Mouse (Mus musculus) liver, embryonic 11.5 days (tissue): ENCODE measurements around the gene Tox4. TPM values are rescaled to one million over a fixed set of nuclear protein-coding genes. Genes with fewer than 3 reads are reported as not detected.
"Not testable (repeated sequence)": the region's sequence is repeated elsewhere in the genome, so short reads cannot be mapped to it uniquely, and the experiment has no call there.

ENCODE experiments used
- ATAC-seq: fragments of 200-750 bp; cut with Nextera tagmentation; replicated peaks from 2 replicates; pipeline ENCODE4 v1.8.0; 2017; ENCODE audit warnings: moderate number of reproducible peaks, mild to moderate bottlenecking, moderate TSS enrichment, moderate library complexity; ENCODE audit not compliant: low FRiP score
- DNase-seq: peaks from one replicate; pipeline ENCODE4 v3.0.0-alpha.2; 2017; ENCODE audit warnings: low spot score
- H3K27ac ChIP-seq: fragments of 300-500 bp; sonication (generic); 2 replicates; pipeline ENCODE4 v1.5.1; 2014; ENCODE audit warnings: mild to moderate bottlenecking, low read depth, low read length, control low read depth
- H3K27me3 ChIP-seq: fragments of 300-500 bp; sonication (generic); replicated peaks from 2 replicates; pipeline ENCODE4 v1.6.1; 2014; ENCODE audit warnings: low read length, mixed read lengths; ENCODE audit not compliant: control insufficient read depth, insufficient read depth
- H3K36me3 ChIP-seq: fragments of 300-500 bp; sonication (generic); 2 replicates; pipeline ENCODE4 v1.6.1; 2014; ENCODE audit warnings: mild to moderate bottlenecking, low read length, moderate library complexity, mixed read lengths; ENCODE audit not compliant: control insufficient read depth, insufficient read depth
- H3K4me1 ChIP-seq: fragments of 300-500 bp; sonication (generic); replicated peaks from 2 replicates; pipeline ENCODE4 v1.6.1; 2014; ENCODE audit warnings: low read length, mixed read lengths; ENCODE audit not compliant: control insufficient read depth, insufficient read depth
- H3K4me2 ChIP-seq: fragments of 300-500 bp; sonication (generic); 2 replicates; pipeline ENCODE4 v1.6.1; 2014; ENCODE audit warnings: mild to moderate bottlenecking, control low read depth, moderate library complexity
- H3K4me3 ChIP-seq: fragments of 300-500 bp; sonication (generic); 2 replicates; pipeline ENCODE4 v1.5.1; 2014; ENCODE audit warnings: low read depth, low read length, control low read depth
- H3K9ac ChIP-seq: fragments of 300-500 bp; sonication (generic); 2 replicates; pipeline ENCODE4 v1.6.1; 2014; ENCODE audit warnings: low read depth, low read length, control low read depth
- H3K9me3 ChIP-seq: fragments of 300-500 bp; sonication (generic); 2 replicates; pipeline ENCODE4 v1.6.1; 2016; ENCODE audit warnings: low read length, inconsistent platforms, mixed read lengths; ENCODE audit not compliant: control insufficient read depth
- WGBS: fragments of 180-500 bp; shearing (Covaris S2); extraction: QIAGEN DNeasy Blood & Tissue Kit; methylation state at CpG from one replicate; pipeline ENCODE4 v1.1.7; 2014; 5-methylcytosine and 5-hydroxymethylcytosine counted together
- polyA plus RNA-seq: library from polyadenylated mRNA; unstranded; fragments of >200 nt; fragmentation: Nextera tagmentation; extraction: Ambion mirVana; gene quantifications from 2 replicates; pipeline ENCODE4 v1.2.1, GENCODE M21; 2014

The Tox4 gene
- polyA plus RNA-seq, 1 experiment from 2014 or later = 35.7 TPM

- H3K4me2 ChIP-seq = peak within 1 kb of the TSS; percentile 71
- H3K4me3 ChIP-seq = peak within 1 kb of the TSS; percentile 81
- H3K27me3 ChIP-seq = no peaks in the 10 kb centered on the region
- DNase-seq = peak; percentile 88
- peak within 1 kb of the TSS; percentile 86 for H3K9ac ChIP-seq
- peak within 1 kb of the TSS; percentile 94 for H3K27ac ChIP-seq
- no peaks in the 10 kb centered on the region for H3K9me3 ChIP-seq
- peaks cover 9% of the 10 kb centered on the region for H3K4me1 ChIP-seq
- WGBS = under 1% methylated on average over 46 of the region's 46 CpGs
- peak; percentile 91 for ATAC-seq
- H3K36me3 ChIP-seq = peaks cover 8% of the 10 kb centered on the region
Measured at GRCm38 (mm10) chr14:52304644-52305271, 25.8 kb downstream of the Tox4 start, which contains the start of gene Mettl3. Mettl3 (minus strand) TSS chr14:52305128.

GRCm38 (mm10) chr14:52306100-52306499 is 27.2 kb downstream of the Tox4 start:
- Histone ChIP-seq H3K9me3 (no peaks in the 10 kb centered on the region), H3K4me1 (peaks cover 9% of the 10 kb centered on the region), H3K27ac (peak overlapping the region; percentile 78), H3K4me2 (peak overlapping the region; percentile 55), H3K4me3 (peak overlapping the region; percentile 18; the same call in 1 of the 2 replicates), H3K27me3 (no peaks in the 10 kb centered on the region), H3K9ac (0 out of 2 replicates have a peak overlapping the region, but pooled peaks have one; percentile 20), H3K36me3 (no peaks in the 10 kb centered on the region; the same call in 1 of the 2 replicates)
- no peak for DNase-seq
- ATAC-seq = peak; percentile 56
- WGBS = 95% methylated on average over 2 of the region's 2 CpGs

GRCm38 (mm10) chr14:52310343-52310742 is 31.4 kb downstream of the Tox4 start:
- not testable (repeated sequence) for H3K9me3 ChIP-seq, H3K4me3 ChIP-seq, H3K9ac ChIP-seq, ATAC-seq, DNase-seq, H3K27ac ChIP-seq, H3K4me2 ChIP-seq
- peaks cover 19% of the 10 kb centered on the region for H3K36me3 ChIP-seq
- H3K4me1 ChIP-seq = peaks cover 16% of the 10 kb centered on the region
- WGBS = 91% methylated on average over 5 of the region's 6 CpGs
- peaks cover 22% of the 10 kb centered on the region for H3K27me3 ChIP-seq

GRCm38 (mm10) chr14:52310906-52311305 is 32.0 kb downstream of the Tox4 start:
- Histone ChIP-seq H3K9ac (no peak overlapping the region), H3K27me3 (peaks cover 28% of the 10 kb centered on the region), H3K4me3 (no peak overlapping the region), H3K36me3 (peaks cover 19% of the 10 kb centered on the region), H3K4me1 (peaks cover 16% of the 10 kb centered on the region), H3K4me2 (no peak overlapping the region), H3K9me3 (0 out of 2 replicates have a peak, but pooled peaks cover 2% of the 10 kb centered on the region), H3K27ac (no peak overlapping the region)
- no peak for DNase-seq
- 83% methylated on average over 2 of the region's 2 CpGs for whole genome bisulfite sequencing
- no peak for ATAC-seq

- ATAC-seq (no peak), DNase-seq (no peak)
- Histone ChIP-seq H3K4me2 (peak overlapping the region; percentile 90), H3K4me1 (peaks cover 10% of the 10 kb centered on the region), H3K36me3 (peaks cover 19% of the 10 kb centered on the region), H3K9ac (no peak overlapping the region), H3K27ac (no peak overlapping the region), H3K4me3 (peak overlapping the region; percentile 72), H3K27me3 (peaks cover 30% of the 10 kb centered on the region), H3K9me3 (0 out of 2 replicates have a peak, but pooled peaks cover 2% of the 10 kb centered on the region)
- WGBS = 65% methylated on average over 26 of the region's 26 CpGs
Measured at GRCm38 (mm10) chr14:52313931-52314807, 35.2 kb downstream of the Tox4 start.

- DNase-seq = no peak
- 32% methylated on average over 8 of the region's 8 CpGs for WGBS
- Histone ChIP-seq H3K4me3 (peak overlapping the region; percentile 72), H3K4me2 (peak overlapping the region; percentile 90), H3K36me3 (peaks cover 19% of the 10 kb centered on the region), H3K9me3 (0 out of 2 replicates have a peak, but pooled peaks cover 2% of the 10 kb centered on the region), H3K4me1 (peaks cover 10% of the 10 kb centered on the region), H3K9ac (no peak overlapping the region; the same call in 1 of the 2 replicates), H3K27ac (no peak overlapping the region), H3K27me3 (peaks cover 30% of the 10 kb centered on the region)
- ATAC-seq = no peak
Measured at GRCm38 (mm10) chr14:52314808-52315150, 35.8 kb downstream of the Tox4 start.

GRCm38 (mm10) chr14:52315283-52315780 is 36.4 kb downstream of the Tox4 start:
- ATAC-seq (no peak; the same call in 1 of the 2 replicates), DNase-seq (no peak)
- H3K4me2 ChIP-seq = peak overlapping the region; percentile 90
- H3K36me3 ChIP-seq = peaks cover 19% of the 10 kb centered on the region
- peaks cover 10% of the 10 kb centered on the region for H3K4me1 ChIP-seq
- H3K27me3 ChIP-seq = peaks cover 30% of the 10 kb centered on the region
- WGBS = 5% methylated on average over 17 of the region's 17 CpGs
- peak overlapping the region; percentile 73 for H3K9ac ChIP-seq
- 0 out of 2 replicates have a peak, but pooled peaks cover 2% of the 10 kb centered on the region for H3K9me3 ChIP-seq
- peak overlapping the region; percentile 72 for H3K4me3 ChIP-seq
- H3K27ac ChIP-seq = no peak overlapping the region

- H3K27ac ChIP-seq = peak overlapping the region; percentile 65; the same call in 1 of the 2 replicates
- under 1% methylated on average over 30 of the region's 41 CpGs for WGBS
- H3K27me3 ChIP-seq = peaks cover 30% of the 10 kb centered on the region
Measured at GRCm38 (mm10) chr14:52315792-52316440, 37.0 kb downstream of the Tox4 start.

More at GRCm38 (mm10) chr14:52315792-52316440, 37.0 kb downstream of the Tox4 start:
- Histone ChIP-seq H3K36me3 (peaks cover 19% of the 10 kb centered on the region), H3K4me2 (peak overlapping the region; percentile 90), H3K4me1 (peaks cover 10% of the 10 kb centered on the region), H3K4me3 (peak overlapping the region; percentile 72), H3K9ac (peak overlapping the region; percentile 73), H3K9me3 (0 out of 2 replicates have a peak, but pooled peaks cover 2% of the 10 kb centered on the region)
- DNase-seq = peak; percentile 81
- peak; percentile 60 for ATAC-seq
